Mouse (Mus musculus): ENCODE measurements around the gene Chmp6. TPM values are rescaled to one million over a fixed set of nuclear protein-coding genes. Genes with fewer than 3 reads are reported as not detected.

Chmp6 gene
- polyA plus RNA-seq, 1 experiment from 2014 or later: 99.3 TPM

- Histone ChIP-seq H3K36me3 (peaks cover 14% of the 10 kb centered on the region), H3K4me3 (peak overlapping the region; percentile 88), H3K9me3 (no peaks in the 10 kb centered on the region), H3K4me1 (peaks cover 45% of the 10 kb centered on the region), H3K27me3 (no peaks in the 10 kb centered on the region), H3K27ac (peak overlapping the region; percentile 80), H3K9ac (peak overlapping the region; percentile 93), H3K4me2 (peak overlapping the region; percentile 87)
- WGBS: 4% methylated on average over 7 of the region's 7 CpGs
- no peak for ATAC-seq (ENCODE audit: borderline replicate concordance, extremely low read depth, low FRiP score, low TSS enrichment)
Measured at GRCm38 (mm10) chr11:119912845-119913244, 396 bp upstream of the Chmp6 start.

GRCm38 (mm10) chr11:119913935-119914314 is 684 bp downstream of the Chmp6 start:
- peak overlapping the region; percentile 87 for H3K4me2 ChIP-seq
- H3K27ac ChIP-seq: peak overlapping the region; percentile 80
- H3K9me3 ChIP-seq: no peaks in the 10 kb centered on the region
- peaks cover 45% of the 10 kb centered on the region for H3K4me1 ChIP-seq
- peak; percentile 11; the same call in 1 of the 2 replicates for ATAC-seq (ENCODE audit: borderline replicate concordance, extremely low read depth, low FRiP score, low TSS enrichment)
- peak overlapping the region; percentile 88 for H3K4me3 ChIP-seq
- WGBS: under 1% methylated on average over 25 of the region's 26 CpGs
- peaks cover 25% of the 10 kb centered on the region for H3K36me3 ChIP-seq
- no peaks in the 10 kb centered on the region for H3K27me3 ChIP-seq
- H3K9ac ChIP-seq: peak overlapping the region; percentile 93

- no peaks in the 10 kb centered on the region for H3K27me3 ChIP-seq
- peak overlapping the region; percentile 80 for H3K27ac ChIP-seq
- H3K4me3 ChIP-seq: peak overlapping the region; percentile 88
- 15% methylated on average over 4 of the region's 4 CpGs for WGBS
- H3K9ac ChIP-seq: peak overlapping the region; percentile 93
- H3K4me2 ChIP-seq: peak overlapping the region; percentile 87
- no peaks in the 10 kb centered on the region for H3K9me3 ChIP-seq
- H3K4me1 ChIP-seq: peaks cover 45% of the 10 kb centered on the region
- ATAC-seq (ENCODE audit: borderline replicate concordance, extremely low read depth, low FRiP score, low TSS enrichment): no peak
- peaks cover 29% of the 10 kb centered on the region for H3K36me3 ChIP-seq
Measured at GRCm38 (mm10) chr11:119914381-119914780, 1.1 kb downstream of the Chmp6 start.

GRCm38 (mm10) chr11:119915666-119916065 is 2.4 kb downstream of the Chmp6 start:
- no peak for ATAC-seq (ENCODE audit: borderline replicate concordance, extremely low read depth, low FRiP score, low TSS enrichment)

GRCm38 (mm10) chr11:119916102-119916790 is 3.0 kb downstream of the Chmp6 start:
- WGBS: 70% methylated on average over 15 of the region's 15 CpGs
- Histone ChIP-seq H3K4me2 (peak overlapping the region; percentile 87), H3K27me3 (no peaks in the 10 kb centered on the region), H3K9ac (no peak overlapping the region), H3K4me3 (no peak overlapping the region), H3K9me3 (no peaks in the 10 kb centered on the region), H3K27ac (peak overlapping the region; percentile 60), H3K36me3 (peaks cover 33% of the 10 kb centered on the region), H3K4me1 (peaks cover 40% of the 10 kb centered on the region)
- peak; percentile 43; the same call in 1 of the 2 replicates for ATAC-seq (ENCODE audit: borderline replicate concordance, extremely low read depth, low FRiP score, low TSS enrichment)

More at GRCm38 (mm10) chr11:119915666-119916065, 2.4 kb downstream of the Chmp6 start:
- H3K36me3 ChIP-seq: peaks cover 33% of the 10 kb centered on the region
- 0 out of 2 replicates have a peak overlapping the region, but pooled peaks have one; percentile 1 for H3K4me3 ChIP-seq
- peak overlapping the region; percentile 60 for H3K27ac ChIP-seq
- H3K27me3 ChIP-seq: no peaks in the 10 kb centered on the region
- peaks cover 40% of the 10 kb centered on the region for H3K4me1 ChIP-seq
- 60% methylated on average over 9 of the region's 9 CpGs for WGBS
- no peaks in the 10 kb centered on the region for H3K9me3 ChIP-seq
- peak overlapping the region; percentile 87 for H3K4me2 ChIP-seq
- H3K9ac ChIP-seq: no peak overlapping the region

GRCm38 (mm10) chr11:119916834-119917469 is 3.7 kb downstream of the Chmp6 start:
- no peaks in the 10 kb centered on the region for H3K27me3 ChIP-seq
- H3K4me3 ChIP-seq: no peak overlapping the region
- no peak overlapping the region for H3K4me2 ChIP-seq
- H3K9me3 ChIP-seq: no peaks in the 10 kb centered on the region
- no peak overlapping the region for H3K27ac ChIP-seq
- peaks cover 40% of the 10 kb centered on the region for H3K4me1 ChIP-seq
- ATAC-seq (ENCODE audit: borderline replicate concordance, extremely low read depth, low FRiP score, low TSS enrichment): no peak
- WGBS: 84% methylated on average over 21 of the region's 21 CpGs
- H3K9ac ChIP-seq: no peak overlapping the region
- H3K36me3 ChIP-seq: peaks cover 33% of the 10 kb centered on the region

GRCm38 (mm10) chr11:119918521-119918920 is 5.3 kb downstream of the Chmp6 start:
- H3K9me3 ChIP-seq: no peaks in the 10 kb centered on the region
- H3K4me1 ChIP-seq: peaks cover 29% of the 10 kb centered on the region
- H3K4me3 ChIP-seq: no peak overlapping the region
- peaks cover 33% of the 10 kb centered on the region for H3K36me3 ChIP-seq
- H3K27me3 ChIP-seq: no peaks in the 10 kb centered on the region
- H3K4me2 ChIP-seq: no peak overlapping the region
- H3K27ac ChIP-seq: no peak overlapping the region
- ATAC-seq (ENCODE audit: borderline replicate concordance, extremely low read depth, low FRiP score, low TSS enrichment): no peak
- WGBS: 88% methylated on average over 7 of the region's 7 CpGs
- H3K9ac ChIP-seq: no peak overlapping the region

- no peak for ATAC-seq (ENCODE audit: borderline replicate concordance, extremely low read depth, low FRiP score, low TSS enrichment)
- Histone ChIP-seq H3K4me2 (no peak overlapping the region), H3K27ac (no peak overlapping the region), H3K9ac (no peak overlapping the region), H3K27me3 (no peaks in the 10 kb centered on the region), H3K4me3 (no peak overlapping the region), H3K4me1 (peaks cover 27% of the 10 kb centered on the region), H3K9me3 (no peaks in the 10 kb centered on the region), H3K36me3 (peaks cover 33% of the 10 kb centered on the region)
- WGBS: 96% methylated on average over 4 of the region's 4 CpGs
Measured at GRCm38 (mm10) chr11:119919432-119919831, 6.2 kb downstream of the Chmp6 start.

GRCm38 (mm10) chr11:119919897-119920296 is 6.7 kb downstream of the Chmp6 start:
- Histone ChIP-seq H3K9ac (no peak overlapping the region), H3K27ac (no peak overlapping the region), H3K9me3 (no peaks in the 10 kb centered on the region), H3K27me3 (no peaks in the 10 kb centered on the region), H3K4me3 (no peak overlapping the region), H3K36me3 (peaks cover 33% of the 10 kb centered on the region), H3K4me1 (peaks cover 22% of the 10 kb centered on the region), H3K4me2 (no peak overlapping the region)
- ATAC-seq (ENCODE audit: borderline replicate concordance, extremely low read depth, low FRiP score, low TSS enrichment): no peak
- 67% methylated on average over 8 of the region's 8 CpGs for whole genome bisulfite sequencing

- H3K4me1 ChIP-seq: peaks cover 14% of the 10 kb centered on the region
- H3K4me3 ChIP-seq: no peak overlapping the region
- H3K9ac ChIP-seq: no peak overlapping the region
- H3K27ac ChIP-seq: no peak overlapping the region
- peaks cover 33% of the 10 kb centered on the region for H3K36me3 ChIP-seq
- ATAC-seq (ENCODE audit: borderline replicate concordance, extremely low read depth, low FRiP score, low TSS enrichment): no peak
- no peaks in the 10 kb centered on the region for H3K9me3 ChIP-seq
- WGBS: 87% methylated on average over 5 of the region's 5 CpGs
- no peaks in the 10 kb centered on the region for H3K27me3 ChIP-seq
- H3K4me2 ChIP-seq: no peak overlapping the region
Measured at GRCm38 (mm10) chr11:119920668-119921067, 7.4 kb downstream of the Chmp6 start.

GRCm38 (mm10) chr11:119925176-119925575 is 11.9 kb downstream of the Chmp6 start:
- no peak overlapping the region for H3K27ac ChIP-seq
- no peak overlapping the region for H3K4me3 ChIP-seq
- 0 out of 2 replicates have a peak, but pooled peaks cover under 1% of the 10 kb centered on the region for H3K4me1 ChIP-seq
- no peaks in the 10 kb centered on the region for H3K9me3 ChIP-seq
- no peaks in the 10 kb centered on the region for H3K36me3 ChIP-seq
- no peaks in the 10 kb centered on the region for H3K27me3 ChIP-seq
- no peak for ATAC-seq (ENCODE audit: borderline replicate concordance, extremely low read depth, low FRiP score, low TSS enrichment)
- no peak overlapping the region for H3K9ac ChIP-seq
- WGBS: 62% methylated on average over 5 of the region's 5 CpGs
- H3K4me2 ChIP-seq: no peak overlapping the region

GRCm38 (mm10) chr11:119926762-119927161 is 13.5 kb downstream of the Chmp6 start:
- Histone ChIP-seq H3K9ac (no peak overlapping the region), H3K4me1 (0 out of 2 replicates have a peak, but pooled peaks cover 3% of the 10 kb centered on the region), H3K9me3 (no peaks in the 10 kb centered on the region), H3K27me3 (no peaks in the 10 kb centered on the region), H3K36me3 (no peaks in the 10 kb centered on the region), H3K4me3 (no peak overlapping the region), H3K27ac (no peak overlapping the region), H3K4me2 (no peak overlapping the region)
- ATAC-seq (ENCODE audit: borderline replicate concordance, extremely low read depth, low FRiP score, low TSS enrichment): no peak
- 58% methylated on average over 5 of the region's 5 CpGs for WGBS
